Mouse (Mus musculus) liver, adult 2 months (tissue): ENCODE results near the gene Il2ra.

Experiments used
- CTCF ChIP-seq: fragments of 200-500 bp; IDR thresholded peaks from 2 replicates; pipeline ENCODE4 v1.5.1; 2011; ENCODE audit warnings: low read depth, low read length, control low read depth
- POLR2A ChIP-seq: fragments of 200-500 bp; IDR thresholded peaks from 2 replicates; pipeline ENCODE4 v1.6.1; 2011; ENCODE audit warnings: low read length, control low read depth; ENCODE audit not compliant: insufficient read depth; ENCODE audit errors: extremely low read depth

- TF ChIP-seq CTCF (no peak), POLR2A (no peak)
These were observed 16.7 kb upstream of the Il2ra start, which contains the start of gene Gm17490 for GRCm38 (mm10) chr2:11625890-11626289.
